Mouse (Mus musculus): ENCODE data around the gene Ppp1r14a.

Gene Ppp1r14a

DNA sequence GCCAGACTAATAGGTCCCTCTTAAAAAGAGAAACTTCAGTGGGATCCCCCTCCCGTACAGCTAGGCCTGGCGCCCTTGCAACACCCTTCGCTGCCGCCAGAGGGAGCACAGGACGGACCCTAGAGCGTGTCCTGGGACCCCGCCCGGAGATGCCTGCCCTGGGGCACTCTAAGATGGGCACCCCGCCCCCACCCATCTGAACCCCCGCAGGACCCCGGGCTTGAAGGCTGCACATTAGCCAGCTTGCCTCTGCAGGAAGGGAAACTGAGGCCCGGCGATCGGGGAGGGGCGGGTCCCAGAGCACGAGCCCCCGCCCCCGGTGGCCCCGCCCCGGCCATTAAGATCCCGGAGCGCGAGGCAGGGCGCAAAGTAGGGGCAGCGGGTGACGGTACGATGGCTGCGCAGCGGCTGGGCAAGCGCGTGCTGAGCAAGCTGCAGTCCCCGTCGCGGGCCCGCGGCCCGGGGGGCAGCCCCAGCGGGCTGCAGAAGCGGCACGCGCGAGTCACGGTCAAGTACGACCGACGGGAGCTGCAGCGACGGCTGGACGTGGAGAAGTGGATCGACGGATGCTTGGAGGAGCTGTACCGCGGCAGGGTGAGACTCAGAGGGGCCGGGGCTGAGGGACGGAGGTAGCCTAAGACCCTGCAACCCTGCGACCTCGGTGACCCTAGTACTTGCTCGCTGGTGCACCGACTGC is at the start of gene Ppp1r14a:
TSS of gene Ppp1r14a (plus strand) at position 367 of the 697 bp plus-strand sequence.
- DNase-seq, result peak; percentile 98

DNA sequence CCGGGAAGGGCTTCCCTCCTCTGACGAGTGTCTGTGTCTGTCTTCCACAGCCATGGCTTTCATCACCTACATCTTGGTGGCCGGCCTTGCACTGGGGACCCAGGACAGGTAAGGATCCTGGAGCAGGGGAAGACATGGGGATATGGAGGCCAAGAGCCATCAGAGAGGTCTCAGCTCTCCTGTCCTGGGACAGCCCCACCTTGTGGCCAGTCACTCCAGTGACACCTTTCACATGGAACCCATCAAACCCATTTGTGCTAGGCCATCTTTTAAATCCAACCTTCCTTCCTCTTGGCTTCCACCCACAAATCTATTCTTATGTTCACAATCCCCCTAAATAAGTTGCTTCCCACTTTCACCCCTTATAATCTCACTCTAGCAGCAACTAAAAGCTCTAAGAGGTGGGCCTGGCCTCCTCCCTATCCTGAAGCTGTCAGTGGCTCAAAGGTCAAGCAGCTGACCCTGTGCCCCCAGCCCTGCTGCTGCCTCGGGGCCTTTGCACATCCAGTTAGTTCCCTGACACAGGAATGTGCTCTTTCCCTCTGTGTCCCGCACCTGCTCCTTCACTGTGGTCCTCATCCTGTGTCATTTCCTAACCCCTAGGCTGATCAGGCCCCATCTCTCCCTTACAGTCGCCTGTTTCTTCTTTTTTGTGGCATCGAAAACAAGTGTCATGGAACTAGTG is 44.2 kb upstream of the Ppp1r14a start:
- no peak for DNase-seq

DNA sequence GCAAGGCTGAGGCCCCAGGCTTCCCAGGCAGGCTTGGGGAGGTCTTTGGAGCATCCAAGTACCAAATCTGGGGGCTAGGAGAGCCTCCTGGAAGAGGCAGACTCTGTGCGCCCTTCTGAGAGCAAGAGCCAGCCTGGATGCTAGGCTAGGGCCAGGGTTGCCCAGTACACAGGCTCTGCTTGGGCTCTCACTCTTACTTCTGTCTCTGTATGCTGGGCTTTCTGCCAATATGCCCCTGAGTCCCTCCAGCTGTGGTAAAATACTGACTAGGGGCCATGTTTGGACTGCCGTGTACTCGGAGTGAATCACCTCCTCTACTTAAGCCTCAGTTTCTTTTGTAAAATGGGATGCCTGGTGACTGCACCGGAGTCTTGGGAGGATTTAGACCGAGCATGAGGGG is 43.1 kb upstream of the Ppp1r14a start:
- DNase-seq, result no peak

DNA sequence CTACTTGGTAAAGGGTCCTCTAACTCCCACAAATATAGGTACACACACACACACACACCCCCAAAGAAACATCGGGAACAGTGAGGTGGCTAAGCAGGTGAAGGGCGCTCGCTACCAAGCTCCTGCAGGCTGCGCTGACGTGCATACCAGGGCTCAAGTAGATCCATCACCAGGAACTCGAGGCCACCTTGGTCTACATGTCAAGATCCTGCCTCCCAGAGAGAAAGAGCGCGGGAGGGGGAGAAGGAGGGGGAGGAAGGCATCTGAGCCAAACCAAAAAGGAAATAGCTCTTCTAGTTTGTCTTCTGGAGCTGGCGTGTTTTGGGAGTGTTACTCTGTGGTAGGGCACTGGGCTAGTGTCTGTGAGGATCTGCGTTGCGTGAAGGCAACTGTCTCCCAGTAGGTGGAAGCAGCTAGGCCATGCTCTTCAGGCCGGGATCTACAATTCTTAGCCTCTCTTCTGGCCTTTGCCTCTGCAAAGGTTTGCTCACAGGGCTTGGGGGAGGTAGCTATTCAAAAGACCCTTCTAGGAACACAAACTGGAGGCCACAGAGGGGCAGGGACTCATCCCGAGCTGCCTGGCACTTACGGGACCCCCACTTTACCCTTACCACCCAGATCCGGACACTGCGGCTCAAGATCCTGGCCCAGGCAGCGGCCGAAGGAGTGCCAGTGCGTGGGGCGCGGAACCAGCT is 42.3 kb upstream of the Ppp1r14a start:
- peak; percentile 90 for DNase-seq

DNA sequence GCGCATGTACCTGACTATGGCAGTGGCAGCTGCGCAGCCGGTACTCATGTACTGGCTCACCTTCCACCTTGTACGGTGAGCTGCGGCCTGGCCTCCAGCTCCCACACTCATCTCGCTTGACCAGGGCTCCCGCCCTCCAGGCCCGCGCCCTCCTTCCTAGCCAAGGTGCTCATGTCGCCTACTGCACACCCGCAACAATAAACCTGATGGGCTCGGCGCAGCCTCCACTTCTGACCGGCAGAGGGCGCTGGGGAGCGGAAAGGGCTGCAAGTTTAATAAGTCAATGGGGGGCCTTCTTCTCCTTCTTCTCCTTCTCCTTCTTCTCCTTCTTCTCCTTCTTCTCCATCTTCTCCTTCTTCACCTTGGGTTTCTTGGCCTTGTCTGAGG is 41.8 kb upstream of the Ppp1r14a start:
- DNase-seq, result peak; percentile 96

DNA sequence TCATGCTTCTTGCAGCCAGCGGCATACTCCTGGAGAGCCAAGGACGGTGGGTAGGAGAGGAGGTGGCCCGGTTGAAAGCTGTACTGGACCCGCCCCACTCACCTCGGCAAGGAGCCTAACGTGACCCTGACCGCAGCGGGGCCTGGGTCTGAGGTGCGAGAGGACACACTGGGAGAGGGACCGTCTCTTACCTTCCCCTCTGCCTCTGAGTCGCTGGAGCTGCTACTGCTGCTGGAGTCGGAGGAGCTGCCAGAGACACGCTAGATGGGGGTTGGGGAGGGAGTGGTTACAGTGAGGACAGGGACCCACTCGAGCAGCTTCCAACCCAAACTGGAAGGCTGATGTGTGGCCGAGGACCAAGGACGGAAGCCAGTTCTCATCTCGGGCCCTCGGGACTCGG is 41.4 kb upstream of the Ppp1r14a start:
- DNase-seq, result peak; percentile 95

DNA sequence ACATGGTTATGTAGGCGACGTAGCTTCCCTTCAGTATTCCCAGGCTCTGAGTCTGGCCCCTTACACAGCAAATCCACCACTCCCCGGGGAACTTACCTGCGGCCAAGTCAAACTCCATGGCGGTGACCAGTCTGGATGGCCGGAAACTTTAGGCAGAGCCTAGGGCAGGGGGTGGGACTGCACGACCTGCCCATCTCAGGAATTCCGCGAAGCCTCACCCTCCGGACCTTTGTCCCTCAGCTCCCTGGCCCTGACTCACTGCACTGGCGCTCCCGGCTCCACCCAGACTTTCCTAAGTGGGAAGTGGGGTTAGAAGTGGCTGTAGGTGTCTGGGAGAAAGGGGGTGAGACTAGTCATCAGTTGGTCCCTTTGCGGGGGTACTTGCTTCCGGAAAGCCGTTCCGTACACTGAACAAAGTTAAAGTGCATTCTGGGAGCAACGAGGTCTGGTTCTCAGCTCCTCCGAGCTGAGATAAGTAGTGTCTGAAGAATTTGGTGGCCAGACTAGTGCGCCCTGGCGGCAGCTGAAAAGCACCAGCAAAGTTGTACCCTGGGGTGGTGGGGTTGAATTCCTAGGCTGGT is 40.8 kb upstream of the Ppp1r14a start, which contains the start of gene 2200002D01Rik:
TSS of gene 2200002D01Rik (minus strand) at position 206 of the 581 bp plus-strand sequence.
- DNase-seq, result peak; percentile 96

DNA sequence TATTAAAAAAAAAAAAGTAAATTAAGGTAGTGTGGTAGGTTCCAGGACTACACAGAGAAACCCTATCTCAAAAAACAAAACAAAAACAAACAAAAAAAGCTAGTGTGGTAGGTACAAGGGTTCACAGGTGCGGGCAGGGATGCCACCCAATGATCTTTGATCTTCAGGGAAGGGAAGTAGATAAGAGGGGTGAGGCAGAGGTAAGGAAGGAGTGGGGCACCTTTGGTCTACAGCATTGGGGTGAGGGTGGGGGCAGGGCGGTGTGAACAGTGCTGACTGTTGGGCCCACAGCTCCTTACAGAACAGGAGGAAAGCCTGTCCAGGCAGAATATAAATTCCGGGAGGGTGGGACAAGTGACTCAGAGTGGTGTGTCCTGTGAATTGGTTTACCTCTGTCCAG is 37.9 kb upstream of the Ppp1r14a start:
- DNase-seq, result peak; percentile 83

DNA sequence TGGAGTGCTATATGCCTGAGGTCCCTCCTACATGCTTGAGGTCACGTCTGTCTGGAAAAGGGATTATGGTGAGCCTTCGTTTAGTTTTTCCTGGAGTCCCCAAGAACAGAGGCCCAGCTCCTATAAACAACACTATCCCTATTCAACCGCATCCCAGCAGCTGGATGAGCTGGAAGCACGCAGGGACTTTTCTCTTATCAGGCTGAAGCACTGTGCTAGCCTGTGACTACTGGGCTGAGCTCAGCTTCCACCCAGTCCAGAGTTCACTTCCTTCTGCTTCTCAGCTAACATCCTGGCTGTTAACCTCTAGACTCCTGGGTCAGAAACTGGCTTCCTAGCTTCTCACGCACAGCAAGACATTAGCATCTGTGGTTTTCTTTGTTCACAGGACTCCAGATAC is 35.3 kb upstream of the Ppp1r14a start:
- peak; percentile 94 for DNase-seq

DNA sequence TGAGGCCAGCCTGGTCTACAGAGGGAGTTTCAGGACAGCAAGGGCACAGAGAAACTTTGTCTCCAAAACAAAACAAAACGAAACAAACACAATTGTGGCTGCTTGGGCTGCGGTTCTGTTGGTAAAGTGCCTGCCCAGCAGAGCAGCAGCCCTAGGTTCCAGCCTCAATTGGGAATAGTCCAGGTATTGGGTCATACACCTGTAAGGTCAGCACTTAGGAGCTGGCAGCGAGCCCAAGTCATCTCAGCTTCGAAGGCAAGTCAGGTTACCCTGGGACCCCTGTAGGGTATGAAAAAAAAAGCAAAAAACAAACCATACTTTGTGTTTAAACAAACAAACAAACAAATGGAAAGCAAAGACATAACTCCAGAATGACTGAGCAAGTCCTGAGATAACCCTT is 33.2 kb upstream of the Ppp1r14a start:
- DNase-seq, result no peak

DNA sequence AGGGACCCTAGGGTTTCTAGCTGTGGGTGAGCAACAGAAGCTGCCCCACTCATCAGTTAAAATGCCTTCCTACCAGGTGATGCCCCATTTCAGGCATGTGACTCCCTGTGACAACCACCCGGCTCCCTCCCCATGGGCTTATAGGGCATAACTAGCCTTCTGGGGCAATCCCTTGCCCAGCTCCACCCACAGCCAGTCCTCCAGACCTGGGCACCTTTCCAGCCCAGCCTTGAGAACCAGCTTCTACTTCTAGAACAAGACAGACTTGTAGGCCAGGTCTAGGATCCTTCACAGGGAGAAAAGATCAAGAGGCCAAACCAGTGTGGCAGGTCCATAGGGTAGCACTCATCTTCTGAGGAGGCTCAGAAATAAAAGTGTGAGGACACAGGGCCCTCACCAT is 31.7 kb upstream of the Ppp1r14a start:
- peak; percentile 85 for DNase-seq

DNA sequence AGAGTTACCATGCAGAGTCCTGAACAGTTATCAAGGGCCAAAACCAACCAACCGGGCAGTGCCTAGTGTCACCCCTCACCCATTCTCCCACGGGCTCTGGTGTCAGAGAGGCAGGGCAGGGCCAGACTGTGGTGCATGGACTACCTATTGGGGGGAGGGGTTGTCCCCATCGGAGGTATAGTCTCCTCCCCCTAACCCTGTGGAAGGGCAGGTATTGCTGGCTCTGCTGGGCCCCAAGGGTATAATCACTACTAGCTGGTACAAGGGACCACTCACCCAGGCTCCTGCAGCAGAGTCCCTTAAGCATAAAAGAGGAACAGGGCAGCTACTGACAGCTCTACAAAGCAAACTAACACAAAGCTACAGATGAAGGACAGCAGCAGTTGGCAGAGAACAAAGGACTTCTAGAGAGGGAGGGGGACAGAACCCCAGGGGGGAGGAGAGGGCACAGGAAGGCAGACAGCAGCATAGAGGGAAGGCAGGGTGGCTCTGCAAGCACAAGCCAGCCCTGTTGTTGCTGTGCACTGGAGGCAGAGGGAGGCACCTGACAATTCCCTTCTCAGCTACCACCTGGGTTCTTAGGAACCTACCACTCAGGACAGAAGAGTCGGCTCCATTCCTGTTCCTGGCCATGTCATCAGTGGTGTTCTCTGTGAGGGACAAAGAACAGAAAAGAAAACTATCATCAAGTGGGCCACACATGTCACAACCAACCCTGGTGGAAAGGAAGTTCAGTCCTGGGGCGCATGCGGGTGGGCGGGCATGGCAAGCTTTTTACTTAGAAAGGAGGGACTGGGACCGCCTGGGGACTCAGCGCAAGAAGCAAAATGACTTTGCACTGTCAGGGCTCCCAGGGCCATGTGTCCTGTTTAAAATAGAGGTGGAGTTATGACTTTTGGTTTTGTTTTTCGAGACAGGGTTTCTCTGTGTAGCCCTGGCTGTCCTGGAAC is 29.1 kb upstream of the Ppp1r14a start:
- DNase-seq, result no peak

DNA sequence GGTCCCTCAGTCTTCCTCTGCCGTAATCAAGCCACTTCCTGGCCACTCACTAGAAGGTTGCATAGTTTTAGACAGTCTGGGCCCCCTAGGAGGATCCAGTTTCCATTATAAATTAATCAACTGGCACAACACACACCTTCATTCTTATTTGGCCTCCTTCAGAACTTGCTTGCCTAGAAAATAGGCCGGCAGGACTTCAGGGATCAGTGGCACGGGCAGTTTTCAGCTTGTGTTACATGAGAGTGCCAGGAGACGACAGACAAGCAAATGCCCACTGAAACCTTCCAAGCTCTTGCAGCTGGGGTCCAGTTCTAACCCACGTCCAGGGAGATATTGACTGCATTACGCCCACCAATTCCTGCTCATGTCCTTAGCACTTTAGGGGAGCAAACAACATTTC is 27.0 kb upstream of the Ppp1r14a start:
- DNase-seq, result no peak

DNA sequence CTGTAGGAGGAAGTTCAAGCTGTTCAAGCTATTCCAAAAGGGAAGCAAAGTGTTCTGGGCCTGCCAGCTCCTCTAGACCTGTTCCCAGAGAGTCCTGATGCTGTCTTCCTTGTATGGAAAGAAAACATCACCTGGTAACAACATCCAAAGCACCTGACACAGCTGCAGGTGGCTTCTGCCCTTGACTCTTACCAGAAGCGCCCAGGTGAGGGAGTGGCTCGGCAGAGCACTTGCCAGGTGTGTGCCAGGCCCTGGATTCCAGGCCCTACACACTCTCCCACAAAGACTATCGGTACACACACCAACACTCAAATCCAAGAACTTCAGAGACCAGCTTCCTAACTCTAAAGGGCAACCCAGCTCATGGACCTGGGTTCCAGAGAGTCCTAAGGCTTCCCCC is 25.3 kb upstream of the Ppp1r14a start:
- no peak for DNase-seq

DNA sequence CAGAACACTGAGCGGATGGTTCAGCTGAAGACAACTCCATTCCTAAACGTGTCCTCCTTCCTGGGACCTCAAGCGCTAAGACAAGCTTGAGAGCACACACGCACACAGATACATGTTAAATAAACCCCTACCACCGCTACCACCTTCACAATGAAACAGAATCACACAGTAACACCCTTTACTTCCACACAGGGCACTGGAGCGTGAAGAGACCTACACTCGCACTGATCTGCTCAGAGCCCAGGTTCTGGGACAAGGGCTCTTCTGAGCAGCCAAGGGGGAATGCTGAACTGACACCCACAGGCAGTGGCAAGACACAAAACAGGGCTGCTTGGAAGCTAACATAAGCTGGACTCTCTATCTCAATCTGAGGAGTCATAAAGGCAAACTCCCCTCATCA is 23.5 kb upstream of the Ppp1r14a start:
- DNase-seq, result no peak

DNA sequence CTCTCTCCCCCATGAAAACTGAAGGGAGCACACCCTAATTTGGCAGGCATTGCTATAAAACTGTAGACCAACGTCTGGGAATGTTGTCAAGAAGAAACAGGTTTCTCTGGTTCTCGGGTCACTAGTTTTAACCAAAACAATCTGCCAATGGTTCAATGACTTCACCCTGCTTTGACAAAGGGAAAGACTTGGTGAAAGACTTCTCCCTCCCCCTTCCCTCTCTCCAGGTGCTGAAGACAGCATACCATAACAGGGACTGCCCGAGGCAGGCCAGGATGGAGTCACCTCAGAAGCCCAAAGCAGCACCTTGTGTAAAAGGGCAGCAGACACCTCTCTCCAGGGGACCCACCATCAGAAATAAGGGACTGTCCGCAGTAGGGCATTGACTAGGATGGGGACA is 22.2 kb upstream of the Ppp1r14a start:
- DNase-seq, result no peak

DNA sequence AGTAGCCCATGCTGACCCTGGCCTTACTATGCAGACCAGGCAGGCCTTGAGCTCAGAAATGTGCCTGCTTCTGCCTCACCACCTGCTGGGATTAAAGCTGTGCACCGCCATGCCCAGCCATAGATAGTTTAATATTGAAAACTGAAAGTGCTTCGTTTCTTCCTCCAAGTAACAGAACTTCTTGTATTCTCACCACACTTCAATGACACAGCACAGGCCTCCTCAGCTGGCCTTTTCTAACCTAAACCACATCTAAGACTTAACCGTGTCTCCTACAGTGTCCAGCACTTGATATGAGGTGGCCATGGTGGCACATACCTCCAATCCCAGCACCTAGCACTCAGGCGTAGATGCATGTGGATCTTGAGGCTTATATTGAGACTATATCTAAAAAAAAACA is 18.7 kb upstream of the Ppp1r14a start:
- no peak for DNase-seq

DNA sequence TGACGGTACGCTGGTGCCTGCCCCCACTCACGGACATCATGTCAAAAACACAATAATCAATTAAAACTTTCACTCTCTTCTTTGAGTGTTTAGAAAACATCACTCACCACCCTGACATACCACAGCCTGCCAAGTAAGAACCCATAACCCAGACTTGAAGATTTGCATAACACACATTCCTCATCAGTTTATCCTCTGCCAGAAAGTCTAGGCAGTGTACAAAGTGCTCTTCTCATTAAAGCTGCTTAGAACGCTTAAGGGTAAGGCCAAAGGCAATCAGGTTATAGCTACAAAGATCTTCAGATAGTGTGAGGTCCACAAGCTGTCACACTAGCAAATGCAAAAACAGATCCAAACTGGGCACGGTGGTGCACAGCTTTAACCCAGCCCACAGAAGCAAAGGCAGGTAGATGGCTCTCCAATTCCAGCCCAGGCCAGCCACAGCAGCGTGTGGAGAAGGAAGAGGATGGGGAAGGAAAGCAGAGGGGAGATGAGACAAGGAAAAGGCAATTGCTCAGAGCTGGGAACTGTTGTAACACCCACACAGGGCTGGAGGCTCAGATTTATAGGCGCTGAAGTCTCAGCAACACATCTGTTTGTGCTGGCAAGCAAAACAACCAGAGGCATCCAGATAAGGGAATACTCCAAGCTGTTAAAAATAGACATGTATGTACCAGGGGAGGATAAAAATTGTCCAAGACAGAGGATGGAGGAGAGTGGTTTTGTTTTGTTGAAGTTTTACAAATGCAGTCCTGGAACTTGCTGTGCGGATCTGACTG is 17.2 kb upstream of the Ppp1r14a start:
- DNase-seq, result peak; percentile 90

DNA sequence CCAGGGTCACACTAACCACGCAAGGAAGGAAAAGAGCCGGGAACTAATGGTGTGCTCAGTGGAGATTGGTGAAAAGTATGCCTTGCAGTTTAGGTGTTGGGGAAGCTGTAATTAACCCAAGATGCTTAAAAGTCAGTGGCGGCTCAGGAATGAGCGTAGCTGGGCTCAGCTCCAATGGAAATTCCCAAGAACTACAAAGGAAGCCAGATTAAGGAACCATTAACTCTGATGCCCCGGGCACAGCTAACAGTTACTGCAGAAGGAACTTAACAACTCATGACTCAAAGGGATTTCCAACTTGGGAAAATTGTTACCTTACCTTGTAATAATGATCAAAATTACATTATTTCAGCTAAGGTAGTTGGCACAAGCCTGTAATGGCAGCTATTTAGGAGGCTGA is 12.4 kb upstream of the Ppp1r14a start:
- no peak for DNase-seq

DNA sequence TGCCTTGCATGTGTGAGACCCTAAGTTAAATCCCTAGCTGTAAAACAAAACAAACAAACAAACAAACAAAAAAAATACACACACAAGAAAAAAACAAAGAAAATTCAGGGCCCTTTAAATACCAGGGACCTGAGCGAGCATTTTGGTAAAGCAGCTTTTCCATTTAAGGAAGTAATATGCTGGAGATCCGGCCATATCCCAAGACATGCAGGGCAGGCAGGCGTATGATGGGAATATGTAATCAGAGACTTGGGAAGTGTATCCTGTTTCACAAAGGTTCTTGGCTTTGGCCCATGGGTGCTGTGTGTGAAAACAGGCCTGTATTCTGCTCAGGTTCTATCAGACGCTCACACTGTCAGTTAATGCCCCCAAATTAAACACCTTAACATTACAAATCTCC is 11.6 kb upstream of the Ppp1r14a start:
- no peak for DNase-seq

DNA sequence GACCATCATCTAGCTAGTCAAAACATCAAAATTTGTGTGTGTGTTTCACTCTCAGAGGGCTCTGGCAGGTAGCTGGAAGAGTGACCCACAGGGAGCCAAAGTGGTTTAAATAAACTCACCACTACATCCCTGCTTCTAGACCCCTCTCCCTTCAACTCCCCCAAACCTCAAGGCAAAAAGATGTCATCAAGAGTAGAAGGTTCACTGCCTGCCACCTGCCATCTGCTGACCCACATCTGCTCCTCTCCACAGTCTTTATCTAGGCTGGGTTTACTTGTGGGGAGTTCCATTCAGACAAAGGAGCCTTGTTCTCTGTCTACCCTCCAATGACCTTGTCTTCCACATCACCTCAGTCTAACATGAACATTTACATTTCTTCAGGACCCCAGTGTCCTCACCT is 9.8 kb upstream of the Ppp1r14a start:
- no peak for DNase-seq

DNA sequence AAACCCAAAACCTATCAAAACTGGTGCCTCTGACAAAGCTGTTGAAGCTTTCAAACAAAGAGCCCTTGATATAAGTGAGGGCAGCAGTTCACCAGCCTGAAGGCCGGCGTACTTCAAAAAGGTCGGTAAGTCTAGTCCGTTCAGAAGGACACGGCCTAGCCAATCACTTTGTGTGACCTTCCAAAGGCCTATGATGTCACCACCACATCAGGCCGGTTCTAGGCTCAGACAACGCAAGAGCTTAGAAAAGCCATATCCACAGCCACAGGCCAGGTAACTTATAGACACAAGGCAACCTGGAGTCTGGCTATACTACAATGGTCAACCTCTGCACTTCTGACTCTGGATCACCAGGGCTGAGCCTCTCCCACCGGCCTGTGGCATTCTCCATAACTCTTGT is 9.2 kb upstream of the Ppp1r14a start:
- DNase-seq, result peak; percentile 80
